Mouse (Mus musculus) ES-Bruce4 (cell line): ENCODE data around the gene Serf1.

Source experiments
- CTCF ChIP-seq: IDR thresholded peaks from one replicate; pipeline ENCODE4 v1.8.1; 2011; ENCODE audit warnings: low read depth, low read length
- EP300 ChIP-seq: IDR thresholded peaks from 2 replicates; pipeline ENCODE4 v1.6.1; 2011; ENCODE audit warnings: low read depth, low read length; ENCODE audit not compliant: insufficient read depth
- POLR2A ChIP-seq: IDR thresholded peaks from one replicate; pipeline ENCODE4 v1.8.1; 2011; ENCODE audit warnings: low read length; ENCODE audit not compliant: insufficient read depth

GRCm38 (mm10) chr13:100125258-100125643, 17.4 kb downstream of the Serf1 start:
- TF ChIP-seq POLR2A = no peak
- TF ChIP-seq CTCF = no peak
- no peak for TF ChIP-seq EP300
